Mouse (Mus musculus): ENCODE measurements around the gene Nfatc2.
A peak's percentile ranks its signal among the peaks of the same experiment; 100 is the strongest.

Nfatc2 gene

GRCm38 (mm10) chr2:168489953-168490352 is 111.5 kb downstream of the Nfatc2 start:
- DNase-seq (ENCODE audit: low read depth, low spot score) = no peak

- no peak for DNase-seq (ENCODE audit: low read depth, low spot score)
These were observed 113.1 kb downstream of the Nfatc2 start for GRCm38 (mm10) chr2:168488158-168488925.

- DNase-seq (ENCODE audit: low read depth, low spot score) = no peak
These were observed 120.3 kb downstream of the Nfatc2 start for GRCm38 (mm10) chr2:168481121-168481520.

GRCm38 (mm10) chr2:168480692-168481091 is 120.8 kb downstream of the Nfatc2 start:
- DNase-seq (ENCODE audit: low read depth, low spot score) = peak; percentile 5

- no peak for DNase-seq (ENCODE audit: low read depth, low spot score)
These were observed 121.5 kb downstream of the Nfatc2 start for GRCm38 (mm10) chr2:168479930-168480329.

- no peak for DNase-seq (ENCODE audit: low read depth, low spot score)
These were observed 123.0 kb downstream of the Nfatc2 start for GRCm38 (mm10) chr2:168478431-168478830.

GRCm38 (mm10) chr2:168473496-168473895 is 128.0 kb downstream of the Nfatc2 start:
- DNase-seq (ENCODE audit: low read depth, low spot score) = no peak

GRCm38 (mm10) chr2:168472899-168473298 is 128.6 kb downstream of the Nfatc2 start:
- DNase-seq (ENCODE audit: low read depth, low spot score) = peak; percentile 24

- DNase-seq (ENCODE audit: low read depth, low spot score) = peak; percentile 28
These were observed 132.4 kb downstream of the Nfatc2 start for GRCm38 (mm10) chr2:168469032-168469431.

GRCm38 (mm10) chr2:168467166-168467565 is 134.3 kb downstream of the Nfatc2 start:
- no peak for DNase-seq (ENCODE audit: low read depth, low spot score)

GRCm38 (mm10) chr2:168466066-168466465 is 135.4 kb downstream of the Nfatc2 start:
- no peak for DNase-seq (ENCODE audit: low read depth, low spot score)

GRCm38 (mm10) chr2:168465646-168466045 is 135.8 kb downstream of the Nfatc2 start:
- DNase-seq (ENCODE audit: low read depth, low spot score) = no peak

GRCm38 (mm10) chr2:168461865-168462264 is 139.6 kb downstream of the Nfatc2 start:
- DNase-seq (ENCODE audit: low read depth, low spot score) = no peak

- DNase-seq (ENCODE audit: low read depth, low spot score) = no peak
These were observed 141.8 kb downstream of the Nfatc2 start for GRCm38 (mm10) chr2:168459627-168460026.

- DNase-seq (ENCODE audit: low read depth, low spot score) = no peak
These were observed 142.9 kb downstream of the Nfatc2 start for GRCm38 (mm10) chr2:168458583-168458982.

- no peak for DNase-seq (ENCODE audit: low read depth, low spot score)
These were observed 149.4 kb downstream of the Nfatc2 start for GRCm38 (mm10) chr2:168451714-168452708.

GRCm38 (mm10) chr2:168450977-168451376 is 150.5 kb downstream of the Nfatc2 start:
- peak; percentile 37 for DNase-seq (ENCODE audit: low read depth, low spot score)

- no peak for DNase-seq (ENCODE audit: low read depth, low spot score)
These were observed 153.4 kb downstream of the Nfatc2 start for GRCm38 (mm10) chr2:168448054-168448453.

GRCm38 (mm10) chr2:168447601-168448000 is 153.9 kb downstream of the Nfatc2 start:
- DNase-seq (ENCODE audit: low read depth, low spot score) = peak; percentile 28

GRCm38 (mm10) chr2:168445211-168445810 is 156.1 kb downstream of the Nfatc2 start:
- DNase-seq (ENCODE audit: low read depth, low spot score) = peak; percentile 44

- no peak for DNase-seq (ENCODE audit: low read depth, low spot score)
These were observed 157.3 kb downstream of the Nfatc2 start for GRCm38 (mm10) chr2:168444126-168444525.

GRCm38 (mm10) chr2:168441494-168441893 is 160.0 kb downstream of the Nfatc2 start:
- no peak for DNase-seq (ENCODE audit: low read depth, low spot score)
